ENCODE assay signal across 14 mouse cellular contexts in genomic region chr8:83066846-83067245, GRCm38 (mm10).
"Had no signal": no experiment of that assay in that cellular context is flagged by ENCODE, and none has a peak within 500 bp of the region (broad histone marks: within the 10 kb centered on the region; RNA-seq: fewer than 3 reads in every experiment).

No protein-coding gene starts in this region.

- H3K4me1 ChIP-seq: limb, embryonic 13.5 days; liver, embryonic 15.5 days; midbrain, embryonic 13.5 days had no signal

- H3K9me3 ChIP-seq: limb, embryonic 13.5 days; liver, embryonic 15.5 days; midbrain, embryonic 13.5 days had no signal

- ATAC-seq: midbrain, embryonic 13.5 days had no signal

- H3K4me2 ChIP-seq: limb, embryonic 13.5 days; liver, embryonic 11.5 days; liver, embryonic 15.5 days; lung, embryonic 14.5 days; midbrain, embryonic 13.5 days had no signal

- DNase-seq: kidney, postnatal 4 days; left cerebral cortex, postnatal 4 days; lung, postnatal 10 days; lung, postnatal 4 days; right cerebral cortex, adult 18-20 months; thymus, postnatal 4 days had no signal

- H3K4me3 ChIP-seq: layer of hippocampus, adult 2 months; limb, embryonic 13.5 days; liver, embryonic 15.5 days; midbrain, embryonic 13.5 days had no signal

- H3K27ac ChIP-seq: kidney, postnatal 0 days; layer of hippocampus, adult 2 months; limb, embryonic 13.5 days; liver, embryonic 15.5 days; midbrain, embryonic 13.5 days; stomach, postnatal 0 days had no signal

- H3K27me3 ChIP-seq: limb, embryonic 13.5 days; liver, embryonic 15.5 days; midbrain, embryonic 13.5 days had no signal

- H3K9ac ChIP-seq: limb, embryonic 13.5 days; liver, embryonic 15.5 days; lung, embryonic 14.5 days; midbrain, embryonic 13.5 days had no signal

- H3K36me3 ChIP-seq: limb, embryonic 13.5 days; liver, embryonic 15.5 days; midbrain, embryonic 13.5 days had no signal
